Mouse (Mus musculus) granulocyte monocyte progenitor cell, adult 5-6 weeks (primary cell): ENCODE measurements around the gene Abhd14a. TPM values are rescaled to one million over a fixed set of nuclear protein-coding genes. Genes with fewer than 3 reads are reported as not detected.

ENCODE experiments used
- ATAC-seq: replicated peaks from 2 replicates; pipeline ENCODE4 v1.8.0; 2016; ENCODE audit warnings: mild to moderate bottlenecking, moderate TSS enrichment, inconsistent platforms; ENCODE audit not compliant: poor library complexity, severe bottlenecking
- total RNA-seq, 2 experiments: library from RNA; stranded (forward) in 1 of 2; stranded (reverse) in 1 of 2; fragments of 200-712, 200-1000 nt in 1 of 2; fragments of >200 nt in 1 of 2; fragmentation: Nextera tagmentation in 1 of 2; gene quantifications; 2 replicates each; pipeline ENCODE4 v1.2.3; 2014 to 2017

The Abhd14a gene
- total RNA-seq, 2 experiments from 2014 or later: 27.0 to 57.3 TPM

- ATAC-seq: no peak
These were observed 23.7 kb upstream of the Abhd14a start for GRCm38 (mm10) chr9:106470991-106471750.

GRCm38 (mm10) chr9:106469776-106470175, 22.3 kb upstream of the Abhd14a start:
- ATAC-seq: no peak

- ATAC-seq: peak; percentile 45
These were observed 21.8 kb upstream of the Abhd14a start for GRCm38 (mm10) chr9:106469317-106469716.

GRCm38 (mm10) chr9:106467746-106468145, 20.3 kb upstream of the Abhd14a start:
- ATAC-seq: no peak

- ATAC-seq: no peak
These were observed 19.2 kb upstream of the Abhd14a start for GRCm38 (mm10) chr9:106466721-106467120.

- no peak for ATAC-seq
These were observed 18.2 kb upstream of the Abhd14a start, which contains the start of gene Gpr62 for GRCm38 (mm10) chr9:106465571-106466200. Gpr62 (minus strand) TSS chr9:106465938.

GRCm38 (mm10) chr9:106464751-106465541, 17.5 kb upstream of the Abhd14a start:
- peak; percentile 49 for ATAC-seq

- ATAC-seq: no peak
These were observed 15.9 kb upstream of the Abhd14a start for GRCm38 (mm10) chr9:106463122-106464063.

GRCm38 (mm10) chr9:106462430-106462800, 14.9 kb upstream of the Abhd14a start:
- no peak for ATAC-seq

GRCm38 (mm10) chr9:106461641-106462429, 14.4 kb upstream of the Abhd14a start:
- ATAC-seq: no peak

GRCm38 (mm10) chr9:106461026-106461415, 13.5 kb upstream of the Abhd14a start:
- no peak for ATAC-seq

- ATAC-seq: no peak
These were observed 13.0 kb upstream of the Abhd14a start for GRCm38 (mm10) chr9:106460401-106461025.

- no peak for ATAC-seq
These were observed 12.5 kb upstream of the Abhd14a start for GRCm38 (mm10) chr9:106459946-106460345.

- no peak for ATAC-seq
These were observed 10.4 kb upstream of the Abhd14a start for GRCm38 (mm10) chr9:106457920-106458319.

- no peak for ATAC-seq
These were observed 9.7 kb upstream of the Abhd14a start for GRCm38 (mm10) chr9:106457163-106457559.

- ATAC-seq: no peak
These were observed 9.1 kb upstream of the Abhd14a start for GRCm38 (mm10) chr9:106456325-106457162.

- no peak for ATAC-seq
These were observed 7.6 kb upstream of the Abhd14a start for GRCm38 (mm10) chr9:106454888-106455681.
